Mouse (Mus musculus) stomach, postnatal 0 days (tissue): ENCODE data around the gene Extl2. TPM values are rescaled to one million over a fixed set of nuclear protein-coding genes. Genes with fewer than 3 reads are reported as not detected.

Experiments
- ATAC-seq: fragments of 200-750 bp; cut with Nextera tagmentation; 2 replicates; pipeline ENCODE4 v1.8.0; 2017; ENCODE audit not compliant: low FRiP score, low TSS enrichment
- DNase-seq: peaks from one replicate; pipeline ENCODE4 v3.0.0-alpha.2; 2016; ENCODE audit warnings: low spot score
- H3K27ac ChIP-seq: fragments of 300-500 bp; sonication (generic); replicated peaks from 2 replicates; pipeline ENCODE4 v1.5.1; 2014; ENCODE audit warnings: mild to moderate bottlenecking, control low read depth
- H3K27me3 ChIP-seq: fragments of 300-500 bp; sonication (generic); 2 replicates; pipeline ENCODE4 v1.6.1; 2014; ENCODE audit warnings: low read length; ENCODE audit not compliant: control insufficient read depth, insufficient read depth
- H3K36me3 ChIP-seq: fragments of 300-500 bp; sonication (generic); 2 replicates; pipeline ENCODE4 v1.6.1; 2014; ENCODE audit warnings: low read length, mixed read lengths; ENCODE audit not compliant: control insufficient read depth, insufficient read depth
- H3K4me1 ChIP-seq: fragments of 300-500 bp; sonication (generic); replicated peaks from 2 replicates; pipeline ENCODE4 v1.6.1; 2014; ENCODE audit warnings: antibody characterized with exemption; ENCODE audit not compliant: control insufficient read depth, insufficient read depth
- H3K4me2 ChIP-seq: fragments of 300-500 bp; sonication (generic); replicated peaks from 2 replicates; pipeline ENCODE4 v1.6.1; 2014; ENCODE audit warnings: low read depth, mild to moderate bottlenecking, control low read depth, moderate library complexity
- H3K4me3 ChIP-seq: fragments of 300-500 bp; sonication (generic); 2 replicates; pipeline ENCODE4 v1.5.1; 2014; ENCODE audit warnings: low read depth, low read length, control low read depth
- H3K9ac ChIP-seq: fragments of 300-500 bp; sonication (generic); 2 replicates; pipeline ENCODE4 v1.6.1; 2014; ENCODE audit warnings: mild to moderate bottlenecking, low read length, control low read depth, mixed read lengths
- H3K9me3 ChIP-seq: fragments of 300-500 bp; sonication (generic); 2 replicates; pipeline ENCODE4 v1.6.1; 2016; ENCODE audit warnings: low read length; ENCODE audit not compliant: control insufficient read depth
- CTCF ChIP-seq: IDR thresholded peaks from 2 replicates; pipeline ENCODE4 v1.5.1; 2016; ENCODE audit warnings: antibody characterized with exemption, low read depth, mild to moderate bottlenecking, moderate library complexity
- EP300 ChIP-seq: optimal IDR thresholded peaks from 2 replicates; pipeline ENCODE3; 2016; ENCODE audit warnings: antibody characterized with exemption
- WGBS: fragments of 180-500 bp; shearing (Covaris S2); extraction: QIAGEN DNeasy Blood & Tissue Kit; methylation state at CpG from one replicate; pipeline ENCODE4 v1.1.7; 2014; 5-methylcytosine and 5-hydroxymethylcytosine counted together
- polyA plus RNA-seq: library from polyadenylated mRNA; unstranded; fragments of >200 nt; fragmentation: Nextera tagmentation; extraction: Ambion mirVana; gene quantifications from 2 replicates; pipeline ENCODE4 v1.2.1, GENCODE M21; 2015

The Extl2 gene
- polyA plus RNA-seq, 1 experiment from 2014 or later: 14.1 TPM

- 44% methylated on average over 5 of the region's 5 CpGs for WGBS
- ATAC-seq (no peak), DNase-seq (no peak)
Measured at GRCm38 (mm10) chr3:116047034-116047433, 39.8 kb downstream of the Extl2 start.

GRCm38 (mm10) chr3:116057078-116057477 is 49.8 kb downstream of the Extl2 start:
- ATAC-seq (no peak), DNase-seq (no peak)
- WGBS: 65% methylated on average over 6 of the region's 6 CpGs
- H3K9me3 ChIP-seq: no peaks in the 10 kb centered on the region
- no peak overlapping the region for H3K4me2 ChIP-seq
- TF ChIP-seq EP300 (no peak), CTCF (peak; percentile 20)
- no peaks in the 10 kb centered on the region for H3K27me3 ChIP-seq
- H3K36me3 ChIP-seq: no peaks in the 10 kb centered on the region
- no peaks in the 10 kb centered on the region for H3K4me1 ChIP-seq
- H3K4me3 ChIP-seq: no peak overlapping the region
- H3K9ac ChIP-seq: no peak overlapping the region
- H3K27ac ChIP-seq: no peak overlapping the region

More at GRCm38 (mm10) chr3:116047034-116047433, 39.8 kb downstream of the Extl2 start:
- TF ChIP-seq CTCF: no peak
- no peak for TF ChIP-seq EP300
- Histone ChIP-seq H3K27ac (no peak overlapping the region), H3K9me3 (no peaks in the 10 kb centered on the region), H3K27me3 (no peaks in the 10 kb centered on the region), H3K36me3 (no peaks in the 10 kb centered on the region), H3K9ac (no peak overlapping the region), H3K4me1 (no peaks in the 10 kb centered on the region), H3K4me3 (no peak overlapping the region), H3K4me2 (no peak overlapping the region)

- Histone ChIP-seq H3K27me3 (no peaks in the 10 kb centered on the region), H3K9ac (no peak overlapping the region), H3K27ac (no peak overlapping the region), H3K36me3 (no peaks in the 10 kb centered on the region), H3K4me2 (no peak overlapping the region), H3K4me3 (no peak overlapping the region), H3K4me1 (no peaks in the 10 kb centered on the region), H3K9me3 (no peaks in the 10 kb centered on the region)
- DNase-seq (no peak), ATAC-seq (no peak)
- no peak for TF ChIP-seq EP300
- 77% methylated on average over 5 of the region's 5 CpGs for WGBS
Measured at GRCm38 (mm10) chr3:116060320-116060719, 53.1 kb downstream of the Extl2 start.

- Histone ChIP-seq H3K4me1 (no peaks in the 10 kb centered on the region), H3K9ac (no peak overlapping the region), H3K4me3 (no peak overlapping the region), H3K27me3 (no peaks in the 10 kb centered on the region), H3K36me3 (no peaks in the 10 kb centered on the region), H3K9me3 (no peaks in the 10 kb centered on the region), H3K27ac (no peak overlapping the region), H3K4me2 (no peak overlapping the region)
- DNase-seq (no peak), ATAC-seq (no peak)
- TF ChIP-seq CTCF (no peak), EP300 (no peak)
- 83% methylated on average over 2 of the region's 2 CpGs for WGBS
Measured at GRCm38 (mm10) chr3:116062141-116062540, 54.9 kb downstream of the Extl2 start.

- H3K9me3 ChIP-seq: no peaks in the 10 kb centered on the region
- DNase-seq (no peak), ATAC-seq (no peak)
- no peak for TF ChIP-seq EP300
- no peak for TF ChIP-seq CTCF
- no peak overlapping the region for H3K9ac ChIP-seq
- H3K4me3 ChIP-seq: no peak overlapping the region
- H3K36me3 ChIP-seq: no peaks in the 10 kb centered on the region
- WGBS: 74% methylated on average over 2 of the region's 2 CpGs
- no peaks in the 10 kb centered on the region for H3K4me1 ChIP-seq
- H3K27me3 ChIP-seq: no peaks in the 10 kb centered on the region
- no peak overlapping the region for H3K4me2 ChIP-seq
- no peak overlapping the region for H3K27ac ChIP-seq
Measured at GRCm38 (mm10) chr3:116072584-116072983, 65.3 kb downstream of the Extl2 start.

- Histone ChIP-seq H3K4me1 (no peaks in the 10 kb centered on the region), H3K36me3 (no peaks in the 10 kb centered on the region), H3K9me3 (no peaks in the 10 kb centered on the region), H3K27me3 (no peaks in the 10 kb centered on the region), H3K27ac (no peak overlapping the region), H3K4me3 (no peak overlapping the region), H3K4me2 (no peak overlapping the region), H3K9ac (no peak overlapping the region)
- 68% methylated on average over 2 of the region's 2 CpGs for WGBS
- TF ChIP-seq CTCF (no peak), EP300 (no peak)
- ATAC-seq (no peak), DNase-seq (no peak)
Measured at GRCm38 (mm10) chr3:116076739-116077138, 69.5 kb downstream of the Extl2 start.
